Mouse (Mus musculus) cerebellum, postnatal 4 days (tissue): Measurements from ENCODE around the gene Zfp839.

ENCODE experiments used
- DNase-seq, 2 experiments: peaks; one replicate each; pipeline ENCODE4 v3.0.0; 2022; ENCODE audit warnings: low spot score in 2 of 2, mixed read lengths in 1 of 2

Zfp839 gene

GRCm38 (mm10) chr12:110850010-110850928, at the start of gene Zfp839:
Gene Zfp839 (plus strand): TSS chr12:110850253.
- peak; percentile 80 to 83 for DNase-seq

GRCm38 (mm10) chr12:110801876-110802464, 48.1 kb upstream of the Zfp839 start:
- no peak for DNase-seq

GRCm38 (mm10) chr12:110802674-110803297, 47.3 kb upstream of the Zfp839 start:
- no peak for DNase-seq

- peak in 1 of 2 experiments; percentile 30 for DNase-seq
Measured at GRCm38 (mm10) chr12:110804261-110804660, 45.8 kb upstream of the Zfp839 start.

GRCm38 (mm10) chr12:110806301-110806970, 43.6 kb upstream of the Zfp839 start:
- no peak for DNase-seq

GRCm38 (mm10) chr12:110808430-110808829, 41.6 kb upstream of the Zfp839 start:
- no peak for DNase-seq

GRCm38 (mm10) chr12:110808848-110809247, 41.2 kb upstream of the Zfp839 start:
- no peak for DNase-seq

- no peak for DNase-seq
Measured at GRCm38 (mm10) chr12:110813132-110813531, 36.9 kb upstream of the Zfp839 start.

- no peak for DNase-seq
Measured at GRCm38 (mm10) chr12:110813624-110814023, 36.4 kb upstream of the Zfp839 start.

- no peak for DNase-seq
Measured at GRCm38 (mm10) chr12:110814924-110815323, 35.1 kb upstream of the Zfp839 start.

GRCm38 (mm10) chr12:110816833-110817232, 33.2 kb upstream of the Zfp839 start:
- no peak for DNase-seq

- DNase-seq: no peak
Measured at GRCm38 (mm10) chr12:110819367-110819766, 30.7 kb upstream of the Zfp839 start.

- DNase-seq: no peak
Measured at GRCm38 (mm10) chr12:110821787-110822186, 28.3 kb upstream of the Zfp839 start.

- DNase-seq: no peak
Measured at GRCm38 (mm10) chr12:110822366-110822765, 27.7 kb upstream of the Zfp839 start.

GRCm38 (mm10) chr12:110828908-110829307, 21.1 kb upstream of the Zfp839 start:
- DNase-seq: no peak

- no peak for DNase-seq
Measured at GRCm38 (mm10) chr12:110830293-110831024, 19.6 kb upstream of the Zfp839 start.

GRCm38 (mm10) chr12:110835182-110835581, 14.9 kb upstream of the Zfp839 start:
- DNase-seq: no peak

- no peak for DNase-seq
Measured at GRCm38 (mm10) chr12:110836729-110837128, 13.3 kb upstream of the Zfp839 start.

- DNase-seq: no peak
Measured at GRCm38 (mm10) chr12:110837192-110837841, 12.7 kb upstream of the Zfp839 start.

- no peak for DNase-seq
Measured at GRCm38 (mm10) chr12:110837850-110838249, 12.2 kb upstream of the Zfp839 start.
